Mouse (Mus musculus) kidney, postnatal 4 days (tissue): Measurements from ENCODE around the gene Lamb1.

Experiments used
- DNase-seq, 2 experiments: peaks; one replicate each; pipeline ENCODE4 v3.0.0; 2021; ENCODE audit warnings: mixed read lengths in 2 of 2

Gene Lamb1

DNA sequence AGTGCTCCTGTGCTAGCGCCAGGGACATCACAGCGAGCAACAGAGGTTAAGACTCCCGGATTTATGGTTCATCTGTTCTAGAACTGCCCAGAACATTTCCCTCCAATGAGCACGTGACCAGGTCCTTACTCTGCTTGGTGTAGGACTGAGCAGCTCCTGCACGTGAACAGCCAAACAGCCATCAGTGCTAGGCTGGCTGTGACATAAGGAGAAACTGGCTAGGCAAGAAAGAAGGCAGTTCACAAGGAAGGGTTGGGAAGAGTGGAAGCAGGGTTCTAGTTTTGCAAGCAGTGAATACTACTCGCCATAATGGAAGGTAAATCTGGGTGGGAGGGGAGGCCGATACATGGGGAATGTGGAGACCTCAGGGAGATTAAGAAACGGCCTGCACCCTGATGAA is 10.1 kb upstream of the Lamb1 start:
- DNase-seq = no peak

DNA sequence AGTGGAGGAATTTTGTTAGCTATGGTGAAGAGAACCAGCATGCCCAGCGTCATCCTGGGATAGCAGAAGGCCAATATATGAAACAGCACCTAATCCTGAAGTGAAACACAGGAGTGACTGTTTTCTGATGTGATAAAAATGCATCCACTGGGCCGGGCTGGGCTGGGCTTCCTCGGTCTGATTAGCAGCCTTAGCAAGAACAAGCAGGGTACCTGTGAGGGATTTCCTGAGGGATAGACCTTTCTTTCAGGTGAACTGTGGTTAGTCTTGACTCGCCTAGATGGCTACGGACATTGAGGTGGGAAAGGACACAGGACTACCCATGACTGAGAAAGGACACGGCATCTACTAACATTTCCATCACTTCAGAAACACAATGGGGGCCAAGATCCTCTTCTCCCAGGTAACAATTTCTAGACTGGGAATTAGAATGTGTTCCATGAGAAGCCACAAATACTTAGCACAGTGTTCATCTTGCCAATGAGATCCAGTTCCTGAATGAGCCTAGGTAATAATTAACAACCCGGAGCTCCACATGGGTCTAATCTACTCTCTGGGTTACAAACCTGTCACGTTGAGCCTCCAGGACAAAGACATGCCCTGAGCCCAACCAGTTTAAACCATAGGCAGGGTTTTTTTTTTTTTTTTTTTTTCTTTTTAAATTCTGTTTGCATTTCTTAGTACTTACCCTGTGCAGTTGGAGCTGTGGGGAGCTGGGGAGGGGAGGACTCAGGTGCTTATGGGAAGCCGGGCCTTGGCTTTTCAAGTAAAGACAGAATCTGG is 8.7 kb upstream of the Lamb1 start:
- DNase-seq = peak in 1 of 2 experiments; percentile 51

DNA sequence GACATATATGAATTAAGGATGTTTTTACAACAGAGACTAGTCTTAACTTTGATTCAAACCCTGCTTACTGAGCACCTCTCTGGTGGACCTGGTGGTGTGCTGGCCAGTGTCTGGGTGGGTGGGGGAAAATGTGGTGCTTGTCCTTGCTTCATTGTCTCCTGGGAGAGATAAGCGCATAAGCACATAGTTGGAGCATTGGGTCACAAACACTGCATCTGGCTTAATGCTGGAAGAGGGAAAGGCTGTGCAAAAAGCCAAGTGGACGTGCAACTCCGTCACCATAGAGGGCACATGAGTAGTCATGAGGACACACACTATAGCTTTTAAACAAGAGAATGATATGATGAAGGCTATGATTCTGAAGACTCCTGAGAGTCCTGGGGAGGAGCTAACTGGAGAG is 3.2 kb upstream of the Lamb1 start:
- DNase-seq = no peak

DNA sequence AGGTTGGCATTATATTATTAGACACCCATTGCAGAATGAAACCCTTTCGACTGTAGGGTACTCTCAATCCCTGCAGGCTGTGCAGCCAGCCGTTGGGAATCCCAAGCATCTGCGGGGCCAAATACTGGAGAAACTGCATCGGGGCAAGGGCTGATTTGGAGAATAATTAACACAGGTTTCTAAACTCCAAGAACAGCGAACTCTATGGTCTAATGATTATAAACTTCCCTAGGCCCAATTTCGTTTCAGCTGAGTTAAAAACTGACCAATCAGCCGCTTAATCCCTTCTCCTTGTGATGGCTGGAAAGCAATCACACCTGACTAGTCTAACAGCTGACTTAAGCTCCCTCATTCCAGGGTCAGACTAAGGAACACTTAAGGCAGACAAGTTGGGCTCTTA is 1.1 kb upstream of the Lamb1 start:
- peak; percentile 60 to 77 for DNase-seq

DNA sequence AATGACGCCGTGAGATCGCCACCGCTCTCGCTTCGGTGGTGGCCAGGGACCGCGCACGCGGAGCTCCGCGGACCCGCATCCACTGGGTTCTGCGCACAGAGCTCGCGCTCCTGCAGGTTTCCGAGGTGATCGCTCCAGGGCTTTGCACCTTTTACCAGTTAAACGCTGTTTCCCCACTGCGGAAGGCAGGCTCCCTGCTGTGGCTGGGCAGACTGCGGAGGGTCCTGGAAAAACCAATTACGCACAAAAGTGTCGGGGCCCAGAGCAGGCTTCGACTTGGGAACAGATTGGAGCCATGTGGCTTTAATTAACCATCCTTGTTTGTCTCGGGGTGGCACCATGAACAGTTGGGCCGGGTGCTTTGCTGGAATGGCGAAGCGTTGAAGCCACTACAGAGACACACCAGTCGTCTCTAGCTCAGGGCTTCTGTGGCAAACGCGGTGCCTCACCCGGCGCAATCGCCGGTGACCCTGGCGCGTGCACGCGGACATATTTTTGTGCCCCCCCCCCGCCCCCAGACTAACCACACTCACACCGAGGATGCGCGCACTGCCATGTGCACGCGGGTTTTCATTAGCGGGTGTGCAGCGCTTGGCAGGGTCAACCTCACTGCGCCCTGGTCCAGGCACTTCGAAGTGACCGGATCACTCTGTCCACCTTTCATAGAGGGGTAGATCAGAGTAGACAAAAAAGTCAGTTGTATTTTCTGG is 843 bp downstream of the Lamb1 start:
- peak; percentile 57 to 72 for DNase-seq

DNA sequence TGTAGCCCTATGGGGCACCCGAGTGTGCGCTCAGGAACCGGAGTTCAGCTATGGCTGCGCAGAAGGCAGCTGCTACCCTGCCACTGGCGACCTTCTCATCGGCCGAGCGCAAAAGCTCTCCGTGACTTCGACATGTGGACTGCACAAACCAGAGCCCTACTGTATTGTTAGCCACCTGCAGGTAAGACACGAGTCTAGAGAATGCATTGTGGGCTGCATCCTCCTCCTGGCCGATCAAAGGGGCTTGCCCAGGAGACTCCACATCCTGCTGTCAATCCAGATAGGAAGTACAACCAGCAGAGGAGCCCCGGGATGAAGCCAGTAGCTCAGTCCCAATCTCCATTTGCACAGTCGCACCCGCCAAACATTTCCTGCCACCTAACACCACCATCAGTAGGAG is 1.7 kb downstream of the Lamb1 start:
- DNase-seq = peak; percentile 44 to 63

DNA sequence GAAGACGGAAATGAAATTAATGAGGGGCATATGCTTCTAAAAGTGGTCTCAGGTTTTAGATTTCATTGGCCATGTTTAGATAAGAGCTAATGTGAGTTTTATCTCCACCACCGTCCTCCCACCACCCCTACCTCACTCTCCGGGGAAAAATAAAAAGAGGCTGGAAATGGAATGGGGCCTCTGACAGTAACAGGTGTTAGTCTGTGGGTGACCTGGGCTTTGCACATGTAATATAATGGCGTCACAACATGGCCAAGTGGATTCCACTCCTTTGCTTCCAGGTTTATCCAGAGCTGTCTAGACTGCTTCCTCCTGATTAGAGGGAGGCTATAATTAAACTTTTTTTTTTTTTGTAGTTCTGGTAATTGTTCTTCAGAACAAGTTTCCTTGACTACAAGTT is 2.3 kb downstream of the Lamb1 start:
- no peak for DNase-seq

DNA sequence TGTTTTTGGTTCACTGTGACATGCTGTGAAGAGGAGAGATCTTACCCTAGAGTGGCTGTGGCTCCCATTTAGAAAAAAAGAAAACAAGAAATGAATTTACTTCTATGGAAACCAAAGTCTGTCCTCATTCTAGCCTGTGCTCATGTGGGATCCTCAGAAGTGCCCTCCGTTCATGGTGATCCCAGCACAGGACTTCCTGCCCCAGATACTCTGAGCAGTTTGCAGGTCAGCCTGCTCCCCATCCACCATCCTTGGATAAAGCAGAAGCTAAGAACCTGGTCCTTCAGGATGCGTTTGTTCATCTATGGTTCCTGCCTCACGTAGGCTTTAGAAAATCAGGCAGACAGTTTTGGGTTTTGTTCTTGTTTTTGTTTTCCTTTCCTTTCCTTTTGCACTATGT is 3.3 kb downstream of the Lamb1 start:
- no peak for DNase-seq

DNA sequence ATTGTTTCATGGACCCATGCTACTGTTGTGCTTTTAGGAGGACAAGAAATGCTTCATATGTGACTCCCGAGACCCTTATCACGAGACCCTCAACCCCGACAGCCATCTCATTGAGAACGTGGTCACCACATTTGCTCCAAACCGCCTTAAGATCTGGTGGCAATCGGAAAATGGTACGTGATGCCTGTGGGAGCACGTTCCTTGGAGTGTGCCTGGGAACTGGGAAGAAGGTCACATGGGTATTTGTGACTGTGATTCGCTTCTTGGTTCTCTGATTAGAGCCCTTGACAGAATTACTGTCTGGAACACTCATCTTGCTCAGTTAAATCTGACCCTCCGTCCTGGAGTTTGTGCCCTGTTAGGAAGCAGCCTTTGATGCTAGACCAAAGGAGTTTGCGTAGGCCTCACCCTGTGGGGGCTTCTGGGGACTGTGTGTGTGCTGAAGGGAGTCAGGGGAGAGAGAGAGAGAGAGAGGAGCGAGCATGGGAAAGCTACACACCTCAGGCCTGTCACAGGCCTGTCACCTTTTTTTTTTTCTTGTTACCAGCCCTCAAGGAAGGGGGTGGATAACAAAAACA is 4.1 kb downstream of the Lamb1 start:
- DNase-seq = no peak

DNA sequence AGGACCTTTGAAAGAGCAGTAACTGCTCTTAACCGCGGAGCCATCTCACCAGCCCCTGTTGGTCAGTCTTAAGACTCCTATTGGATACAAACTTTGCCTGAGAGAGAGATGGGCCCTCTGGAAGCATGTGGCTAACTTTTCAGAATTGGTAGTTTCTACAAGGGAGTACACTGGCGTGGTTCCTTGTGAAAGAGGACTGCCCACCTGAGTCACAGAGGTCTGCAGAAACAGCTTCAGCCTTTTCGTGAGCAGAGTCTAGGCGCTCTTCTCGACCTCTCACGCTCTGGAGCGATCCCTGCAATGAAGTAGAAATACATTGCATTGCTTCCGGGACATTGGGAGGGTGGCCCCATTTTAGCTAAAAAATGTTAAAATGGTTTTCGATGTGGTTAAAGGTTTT is 5.3 kb downstream of the Lamb1 start:
- no peak for DNase-seq

DNA sequence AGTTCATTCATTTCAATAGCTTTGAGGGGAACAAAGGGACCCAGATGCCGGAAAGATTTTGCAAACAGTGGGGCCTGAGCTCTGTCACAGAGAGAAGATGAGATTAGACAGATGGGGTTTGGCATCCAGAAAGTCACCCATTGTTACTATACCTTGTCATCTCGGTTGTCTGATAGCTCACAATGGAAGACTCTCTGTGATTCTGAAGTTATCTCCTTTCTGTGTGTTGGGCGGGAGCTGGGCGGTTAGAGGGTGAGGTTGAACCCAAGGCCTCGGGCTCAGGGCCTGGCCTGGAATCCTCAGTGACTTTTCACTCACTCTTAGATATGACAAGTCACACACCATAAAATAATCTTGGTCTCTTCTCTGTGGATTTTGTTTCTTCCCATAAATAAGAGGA is 5.7 kb downstream of the Lamb1 start:
- DNase-seq = no peak

DNA sequence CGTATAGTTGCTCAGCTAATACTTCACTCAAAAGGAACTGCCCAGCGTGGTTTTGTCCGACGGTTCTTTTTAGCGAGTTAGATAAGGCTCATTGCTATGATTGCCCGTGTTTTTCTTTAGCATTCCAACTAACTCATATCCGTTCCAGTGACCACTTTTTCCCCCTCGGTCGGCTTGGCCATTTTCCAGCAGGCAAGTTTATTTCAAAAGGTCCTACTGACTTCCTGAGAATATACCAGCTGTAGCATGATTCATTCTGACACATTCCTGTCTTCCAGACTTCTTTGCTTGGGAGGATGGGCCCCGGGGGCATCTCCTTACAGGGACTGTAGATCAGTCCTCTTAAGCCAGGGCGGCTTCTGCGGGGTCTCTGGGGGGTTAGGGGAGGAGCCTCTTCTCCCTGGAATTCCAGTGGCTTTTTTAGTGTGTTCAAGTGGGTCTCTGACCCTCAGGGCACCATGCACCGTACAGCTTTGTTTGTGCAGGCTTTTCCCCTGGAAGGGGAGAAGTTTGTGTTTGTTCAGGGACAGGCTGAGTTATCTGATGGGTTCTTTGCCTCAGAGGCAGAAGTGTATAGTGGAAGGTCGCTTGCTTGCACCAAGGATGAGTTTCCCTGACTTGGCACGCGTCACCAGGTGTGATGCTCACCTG is 6.5 kb downstream of the Lamb1 start:
- DNase-seq = peak; percentile 89 to 91

DNA sequence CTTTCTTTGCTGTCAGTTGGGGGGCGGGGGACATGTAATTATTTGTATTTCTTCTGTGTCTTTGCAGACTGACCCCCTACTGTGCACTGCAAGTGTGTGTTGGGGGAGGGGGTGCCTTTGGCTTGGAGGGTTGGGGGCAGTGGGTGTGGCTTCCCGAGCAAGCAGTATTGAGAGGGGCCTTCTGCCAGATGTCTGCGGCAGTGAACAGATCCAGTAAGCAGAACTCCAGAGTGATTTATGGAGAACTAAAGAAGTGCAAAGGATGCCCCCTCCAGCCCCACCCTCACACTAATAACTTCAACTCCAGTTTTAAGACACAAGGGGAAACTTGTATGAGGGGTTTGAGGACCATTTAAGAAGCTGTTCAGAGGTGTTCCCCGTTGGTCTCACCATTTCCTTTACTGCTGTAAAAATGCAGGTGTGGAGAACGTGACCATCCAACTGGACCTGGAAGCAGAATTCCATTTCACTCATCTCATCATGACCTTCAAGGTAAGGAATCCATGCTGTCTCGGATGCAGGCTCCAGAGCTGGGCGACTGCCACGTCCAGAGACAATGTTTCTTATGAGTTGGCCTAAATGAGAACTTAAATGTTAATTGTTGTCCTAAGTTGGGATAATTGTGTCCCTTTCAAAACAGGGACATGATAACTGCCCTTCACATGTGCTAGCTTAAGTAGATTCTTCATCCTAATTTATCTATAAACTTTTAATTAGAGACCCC is 7.1 kb downstream of the Lamb1 start:
- no peak for DNase-seq

DNA sequence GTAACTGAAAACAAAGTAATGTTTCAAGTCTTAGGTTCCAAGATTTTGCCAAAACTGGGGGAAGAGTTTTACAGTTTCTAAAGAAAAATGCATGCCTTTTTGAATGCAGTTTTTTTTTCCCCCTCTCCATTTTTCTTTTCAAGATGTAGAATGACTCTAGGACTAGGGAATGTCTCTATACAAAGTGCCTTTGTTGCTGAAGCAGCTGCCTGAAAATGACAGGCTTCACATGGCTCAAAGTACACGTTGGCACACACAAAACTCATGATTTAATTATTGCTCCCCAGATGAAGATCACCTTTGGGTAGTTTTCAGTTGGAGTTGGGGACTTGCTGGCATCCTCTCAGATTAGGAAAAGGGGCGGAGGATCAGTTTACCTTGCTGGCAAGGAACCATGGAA is 7.8 kb downstream of the Lamb1 start:
- no peak for DNase-seq

DNA sequence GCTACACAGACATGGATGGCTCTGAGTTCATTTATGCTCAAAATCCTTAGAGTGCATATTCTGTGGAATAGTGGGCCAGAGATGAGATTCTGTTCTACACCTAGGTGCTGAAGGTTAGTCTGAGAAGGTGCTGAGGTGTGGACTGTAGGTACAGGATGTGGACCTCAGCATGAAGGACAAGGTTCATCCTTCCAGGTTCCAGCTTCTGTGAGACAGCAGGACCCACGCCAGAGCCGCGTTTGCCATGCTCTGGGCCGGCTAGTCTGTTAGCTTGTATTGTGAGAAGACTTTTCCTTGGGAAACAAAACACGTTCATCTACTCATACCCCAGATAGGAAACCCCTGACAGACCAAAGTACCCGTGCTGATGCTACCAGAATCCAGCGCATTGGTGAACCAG is 8.6 kb downstream of the Lamb1 start:
- DNase-seq = no peak

DNA sequence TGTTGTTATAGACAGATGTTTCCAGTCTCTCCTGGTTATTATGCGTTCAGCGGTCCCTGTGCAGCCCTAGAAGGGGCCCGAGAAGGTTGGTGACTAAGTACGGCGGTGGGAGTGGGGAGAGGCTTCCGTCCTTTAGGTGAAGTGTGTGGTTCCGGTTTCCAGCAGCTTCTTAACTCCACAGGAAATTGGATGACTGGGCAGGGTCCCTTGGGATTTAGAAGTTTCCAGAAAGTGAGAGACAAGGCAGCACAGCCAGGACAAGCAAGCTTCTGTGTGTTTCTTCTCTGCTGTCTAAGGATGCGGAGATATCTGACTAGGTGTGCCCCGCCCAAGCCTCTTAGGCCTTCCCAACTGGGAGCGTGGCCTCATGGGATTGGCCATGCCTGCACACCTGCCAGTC is 10.4 kb downstream of the Lamb1 start:
- no peak for DNase-seq

DNA sequence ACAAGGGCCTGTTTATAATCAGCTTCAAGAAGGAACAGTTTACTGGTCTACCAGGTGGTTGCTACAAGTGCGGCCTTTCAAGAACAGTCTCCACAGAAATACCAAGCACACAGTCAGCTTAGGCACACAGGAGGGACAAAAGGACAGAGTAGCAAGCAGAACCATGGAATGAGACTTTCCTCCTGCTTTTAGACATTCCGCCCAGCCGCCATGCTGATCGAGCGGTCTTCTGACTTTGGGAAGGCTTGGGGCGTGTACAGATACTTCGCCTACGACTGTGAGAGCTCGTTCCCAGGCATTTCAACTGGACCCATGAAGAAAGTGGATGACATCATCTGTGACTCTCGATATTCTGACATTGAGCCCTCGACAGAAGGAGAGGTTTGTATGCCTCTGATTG is 13.2 kb downstream of the Lamb1 start:
- no peak for DNase-seq

DNA sequence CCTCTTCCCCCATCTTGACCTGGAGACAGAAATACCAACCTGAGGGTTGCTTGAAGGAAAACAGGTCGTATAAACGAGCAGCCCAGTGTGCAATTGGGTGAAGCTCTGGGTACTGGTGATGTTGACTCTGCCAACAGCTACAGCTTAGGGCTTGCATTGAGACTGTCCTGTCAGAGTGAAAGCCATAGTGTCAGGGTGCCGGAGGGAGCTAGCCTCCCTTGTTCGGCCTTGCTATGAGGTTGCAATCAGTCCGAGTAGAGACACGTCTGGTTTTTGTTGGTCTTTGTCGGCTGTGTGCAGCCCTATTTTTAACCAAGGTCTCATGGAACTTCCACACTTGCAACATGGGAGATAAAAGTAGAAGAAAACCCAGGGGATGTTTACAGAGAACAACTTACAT is 15.3 kb downstream of the Lamb1 start:
- no peak for DNase-seq

DNA sequence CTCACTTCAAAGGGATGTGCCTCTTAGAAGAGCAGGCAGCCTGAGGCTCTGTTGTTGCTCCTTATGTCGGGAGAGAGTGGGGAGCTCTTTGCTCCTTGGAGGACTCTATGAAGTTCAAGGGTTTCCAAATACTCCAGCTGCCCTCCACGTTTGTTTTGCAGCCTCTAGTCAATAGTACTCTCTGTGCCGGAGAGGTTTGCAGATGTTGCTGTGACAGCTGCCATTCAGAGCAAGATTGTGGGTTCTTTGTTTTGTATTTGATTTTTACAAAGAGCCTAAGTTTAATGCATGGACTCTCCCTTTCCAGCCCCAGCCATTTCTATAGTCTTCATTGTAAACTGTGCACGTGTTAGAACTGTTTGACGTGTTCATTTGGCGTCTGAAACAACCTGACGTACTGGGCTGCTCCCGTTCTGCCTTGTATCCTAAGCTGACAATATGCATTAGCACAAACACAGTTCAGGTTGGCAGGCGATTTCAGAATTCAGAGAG is 16.1 kb downstream of the Lamb1 start:
- no peak for DNase-seq

DNA sequence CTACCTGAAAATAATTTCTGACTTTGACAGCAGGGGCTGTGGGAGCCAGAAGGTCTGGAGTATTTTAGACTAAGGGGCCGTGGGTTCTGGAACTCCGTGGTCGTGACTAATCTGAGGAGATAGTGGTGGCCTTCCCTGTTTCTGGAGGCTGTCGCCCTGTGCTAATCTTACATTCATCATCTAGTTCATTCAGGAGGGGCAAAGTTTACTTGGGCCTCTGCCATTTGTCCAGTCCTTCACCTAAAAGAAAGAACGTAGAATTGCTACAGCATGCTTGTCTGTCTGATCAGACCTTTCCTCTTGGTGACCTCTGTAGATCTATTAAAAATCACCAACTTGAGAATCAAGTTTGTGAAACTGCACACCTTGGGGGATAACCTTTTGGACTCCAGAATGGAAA is 17.2 kb downstream of the Lamb1 start:
- no peak for DNase-seq

DNA sequence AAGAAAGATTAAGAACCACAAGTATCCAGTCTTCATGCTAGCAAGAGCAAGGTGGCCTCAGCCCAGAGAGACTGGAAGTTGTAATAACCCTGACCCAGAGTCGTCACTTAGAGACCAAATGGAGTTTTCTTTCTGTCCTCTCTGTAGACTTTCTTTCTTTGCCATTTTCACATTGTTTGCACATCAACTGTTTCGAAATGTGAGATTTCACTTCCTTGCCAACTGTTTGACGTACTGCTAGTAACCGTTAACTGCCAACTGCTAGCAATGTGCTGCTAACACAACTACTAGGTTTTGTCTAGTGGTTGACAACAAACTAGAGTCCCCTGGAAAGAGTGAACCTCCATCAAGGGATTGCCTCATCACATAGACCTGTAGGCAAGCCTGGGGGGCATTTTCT is 18.1 kb downstream of the Lamb1 start:
- no peak for DNase-seq

DNA sequence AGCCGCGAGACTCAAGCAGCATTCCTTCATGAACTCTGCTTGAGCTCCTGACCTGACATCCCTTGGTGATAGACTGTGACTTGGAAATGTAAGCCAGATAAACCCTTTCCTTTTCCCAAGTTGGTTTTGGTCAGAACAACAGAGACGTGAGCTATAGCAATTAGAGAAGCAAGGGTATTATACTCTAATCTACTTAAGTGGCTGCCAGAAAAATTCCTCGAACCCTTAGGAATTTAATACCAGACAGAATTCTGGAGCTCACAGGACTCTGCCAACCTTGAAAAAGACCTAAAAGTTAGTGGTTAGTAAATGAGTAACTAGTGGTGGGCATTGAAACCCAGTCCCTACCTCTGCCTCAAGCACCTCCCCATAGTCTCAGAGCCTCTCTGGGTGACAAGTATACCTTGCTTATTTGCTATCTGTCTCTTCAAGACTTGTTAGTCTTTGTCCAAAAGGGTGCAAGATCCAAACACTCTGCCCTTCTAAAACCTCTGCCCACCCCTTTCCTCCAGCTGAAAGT is 18.6 kb downstream of the Lamb1 start:
- DNase-seq = no peak

DNA sequence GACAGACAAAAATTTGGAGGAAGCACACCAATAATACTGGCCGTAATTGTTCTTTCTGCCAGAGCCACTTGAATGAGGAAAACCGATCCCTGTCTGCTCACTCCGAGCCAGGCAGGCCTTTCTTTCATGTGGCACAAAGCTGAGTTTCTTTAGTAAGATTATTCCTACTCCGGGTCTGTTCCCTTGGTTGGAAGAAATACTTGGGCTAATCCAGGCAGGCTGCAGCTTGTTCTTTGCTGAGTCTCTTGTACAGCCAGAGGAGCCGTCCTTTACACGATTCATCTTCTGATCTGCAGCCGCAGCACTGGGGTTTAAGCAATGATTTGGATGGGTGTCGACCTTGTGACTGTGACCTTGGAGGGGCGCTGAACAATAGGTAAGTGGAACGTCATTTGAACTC is 24.0 kb downstream of the Lamb1 start:
- no peak for DNase-seq
